Mouse (Mus musculus): ENCODE results near the gene Ston2. TPM values are rescaled to one million over a fixed set of nuclear protein-coding genes. Genes with fewer than 3 reads are reported as not detected.
A peak's percentile ranks its signal among the peaks of the same experiment; 100 is the strongest.

The Ston2 gene
- total and polyA plus RNA-seq, 2 experiments from 2014 or later: 7.7 to 8.8 TPM

DNA sequence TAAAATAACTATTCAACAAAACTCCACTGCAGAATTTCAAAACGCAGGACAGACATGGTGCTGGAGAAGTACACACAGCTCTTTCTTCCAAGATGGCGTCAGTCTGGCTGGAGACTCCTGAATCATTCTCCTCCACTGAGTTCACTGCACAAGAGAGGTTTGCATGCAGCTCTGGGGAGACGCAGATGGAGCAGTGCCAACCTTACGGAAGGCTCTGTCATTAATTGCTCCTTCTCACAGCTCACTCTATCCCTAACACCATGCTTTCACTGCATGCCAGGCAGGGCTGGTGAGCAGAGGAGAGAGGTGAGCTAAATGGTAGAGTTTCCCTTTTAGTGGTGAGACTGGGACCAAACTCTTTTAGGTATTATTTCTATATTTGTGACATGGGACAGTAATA is 80.4 kb downstream of the Ston2 start:
- Histone ChIP-seq H3K4me3 (ENCODE audit: low read depth, low read length) (no peak overlapping the region), H3K27ac (ENCODE audit: low read depth, low read length) (no peak overlapping the region), H3K9ac (no peak overlapping the region), H3K4me2 (ENCODE audit: low read depth) (no peak overlapping the region), H3K27me3 (ENCODE audit: insufficient read depth, low read length) (no peaks in the 10 kb centered on the region), H3K9me3 (ENCODE audit: low read length) (no peaks in the 10 kb centered on the region), H3K36me3 (ENCODE audit: insufficient read depth) (no peaks in the 10 kb centered on the region), H3K4me1 (ENCODE audit: insufficient read depth) (0 out of 2 replicates have a peak, but pooled peaks cover 4% of the 10 kb centered on the region)
- DNase-seq (peak; percentile 25), ATAC-seq (peak; percentile 23; the same call in 1 of the 2 replicates)
- no peak for TF ChIP-seq CTCF (IDR thresholded peaks at IDR 0.05; ENCODE audit: low read depth)
- WGBS: 22% methylated on average over 4 of the region's 4 CpGs

DNA sequence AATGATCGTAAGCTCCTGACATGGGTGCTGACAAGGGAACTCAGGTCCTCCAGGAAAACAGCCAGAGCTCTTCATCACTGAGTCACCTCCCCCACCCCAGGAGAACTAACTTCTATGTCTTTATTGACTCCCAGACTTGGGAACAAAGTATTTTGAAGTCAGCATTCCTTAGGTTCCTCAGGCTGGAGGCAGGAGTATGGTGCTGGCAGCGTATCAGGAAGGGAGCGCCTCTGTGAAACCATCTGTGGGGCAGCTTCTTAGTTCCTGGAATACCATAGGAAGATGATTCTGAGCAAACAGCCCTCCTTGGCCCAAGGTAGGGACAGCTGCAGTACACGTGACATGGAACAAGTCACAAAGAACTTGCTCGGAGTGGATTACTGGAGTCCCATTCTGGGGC is 84.7 kb downstream of the Ston2 start:
- ATAC-seq: no peak

DNA sequence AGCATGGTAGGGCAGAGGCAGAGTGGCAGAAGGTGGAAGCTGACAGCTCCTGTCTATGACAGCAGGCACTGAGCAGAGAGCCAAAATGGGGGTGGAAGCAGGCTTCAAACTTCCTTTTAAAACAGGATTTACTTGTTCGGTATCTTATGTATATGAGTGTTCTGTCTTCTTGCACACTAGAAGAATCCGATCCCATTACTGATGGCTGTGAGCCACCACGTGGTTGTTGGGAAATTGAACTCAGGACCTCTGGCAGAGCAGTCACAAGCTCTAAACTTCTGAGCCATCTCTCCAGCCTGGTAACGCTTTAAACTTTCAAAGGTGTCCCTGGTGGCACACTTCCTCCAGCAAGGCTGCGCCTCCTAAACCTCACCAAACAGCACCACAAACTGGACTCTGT is 85.4 kb downstream of the Ston2 start:
- no peaks in the 10 kb centered on the region for H3K27me3 ChIP-seq (ENCODE audit: insufficient read depth, low read length)
- no peak overlapping the region for H3K9ac ChIP-seq
- DNase-seq: no peak
- H3K4me2 ChIP-seq (ENCODE audit: low read depth): no peak overlapping the region
- ATAC-seq: no peak
- no peak overlapping the region for H3K4me3 ChIP-seq (ENCODE audit: low read depth, low read length)
- TF ChIP-seq CTCF (IDR thresholded peaks at IDR 0.05; ENCODE audit: low read depth): no peak
- H3K27ac ChIP-seq (ENCODE audit: low read depth, low read length): no peak overlapping the region
- no peaks in the 10 kb centered on the region for H3K4me1 ChIP-seq (ENCODE audit: insufficient read depth)
- H3K9me3 ChIP-seq (ENCODE audit: low read length): no peaks in the 10 kb centered on the region
- H3K36me3 ChIP-seq (ENCODE audit: insufficient read depth): no peaks in the 10 kb centered on the region
- 84% methylated on average over 5 of the region's 5 CpGs for WGBS

More for the DNA sequence above, 84.7 kb downstream of the Ston2 start:
- no peak for TF ChIP-seq CTCF (IDR thresholded peaks at IDR 0.05; ENCODE audit: low read depth)
- WGBS: 81% methylated on average over 5 of the region's 5 CpGs
- no peaks in the 10 kb centered on the region for H3K9me3 ChIP-seq (ENCODE audit: low read length)
- no peak overlapping the region for H3K4me2 ChIP-seq (ENCODE audit: low read depth)
- H3K27me3 ChIP-seq (ENCODE audit: insufficient read depth, low read length): no peaks in the 10 kb centered on the region
- H3K9ac ChIP-seq: no peak overlapping the region
- no peak overlapping the region for H3K27ac ChIP-seq (ENCODE audit: low read depth, low read length)
- no peak for DNase-seq
- H3K36me3 ChIP-seq (ENCODE audit: insufficient read depth): no peaks in the 10 kb centered on the region
- no peaks in the 10 kb centered on the region for H3K4me1 ChIP-seq (ENCODE audit: insufficient read depth)
- no peak overlapping the region for H3K4me3 ChIP-seq (ENCODE audit: low read depth, low read length)

GRCm38 (mm10) chr12:91699451-91700141 is 88.6 kb downstream of the Ston2 start:
- Histone ChIP-seq H3K36me3 (ENCODE audit: insufficient read depth) (no peaks in the 10 kb centered on the region), H3K27ac (ENCODE audit: low read depth, low read length) (no peak overlapping the region), H3K4me3 (ENCODE audit: low read depth, low read length) (no peak overlapping the region), H3K9ac (no peak overlapping the region), H3K4me1 (ENCODE audit: insufficient read depth) (no peaks in the 10 kb centered on the region), H3K9me3 (ENCODE audit: low read length) (no peaks in the 10 kb centered on the region), H3K4me2 (ENCODE audit: low read depth) (no peak overlapping the region), H3K27me3 (ENCODE audit: insufficient read depth, low read length) (no peaks in the 10 kb centered on the region)
- 92% methylated on average over 7 of the region's 7 CpGs for WGBS
- DNase-seq (no peak), ATAC-seq (no peak)
- no peak for TF ChIP-seq CTCF (IDR thresholded peaks at IDR 0.05; ENCODE audit: low read depth)

DNA sequence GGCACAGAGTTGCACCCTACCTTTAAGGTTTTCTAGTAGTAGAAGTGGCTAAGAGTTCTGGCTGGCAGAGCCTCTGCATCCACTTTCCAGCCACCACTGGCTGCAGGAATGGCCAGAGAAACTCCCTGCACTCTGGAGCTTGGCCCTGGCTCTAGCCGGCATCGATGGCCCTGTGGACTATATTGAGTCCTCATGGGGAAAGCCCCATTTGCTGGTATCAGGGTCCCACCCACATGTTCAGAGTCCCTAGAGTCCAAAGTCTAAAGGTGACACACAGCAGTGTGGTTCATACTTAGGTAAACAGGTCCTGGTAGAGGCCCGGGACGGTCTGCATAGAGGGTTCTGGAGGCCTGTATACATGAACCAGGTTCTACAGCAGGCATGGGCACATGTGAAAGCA is 92.0 kb downstream of the Ston2 start:
- H3K4me2 ChIP-seq (ENCODE audit: low read depth): no peak overlapping the region
- ATAC-seq (no peak), DNase-seq (no peak)
- no peak overlapping the region for H3K9ac ChIP-seq
- H3K36me3 ChIP-seq (ENCODE audit: insufficient read depth): no peaks in the 10 kb centered on the region
- H3K4me3 ChIP-seq (ENCODE audit: low read depth, low read length): no peak overlapping the region
- H3K4me1 ChIP-seq (ENCODE audit: insufficient read depth): no peaks in the 10 kb centered on the region
- no peaks in the 10 kb centered on the region for H3K27me3 ChIP-seq (ENCODE audit: insufficient read depth, low read length)
- H3K27ac ChIP-seq (ENCODE audit: low read depth, low read length): no peak overlapping the region
- H3K9me3 ChIP-seq (ENCODE audit: low read length): no peaks in the 10 kb centered on the region
- WGBS: 91% methylated on average over 4 of the region's 4 CpGs
- no peak for TF ChIP-seq CTCF (IDR thresholded peaks at IDR 0.05; ENCODE audit: low read depth)

GRCm38 (mm10) chr12:91695761-91696160 is 92.4 kb downstream of the Ston2 start:
- H3K9me3 ChIP-seq (ENCODE audit: low read length): no peaks in the 10 kb centered on the region
- H3K9ac ChIP-seq: no peak overlapping the region
- no peaks in the 10 kb centered on the region for H3K27me3 ChIP-seq (ENCODE audit: insufficient read depth, low read length)
- DNase-seq (no peak), ATAC-seq (no peak)
- H3K27ac ChIP-seq (ENCODE audit: low read depth, low read length): no peak overlapping the region
- H3K4me1 ChIP-seq (ENCODE audit: insufficient read depth): no peaks in the 10 kb centered on the region
- TF ChIP-seq CTCF (IDR thresholded peaks at IDR 0.05; ENCODE audit: low read depth): no peak
- H3K4me2 ChIP-seq (ENCODE audit: low read depth): no peak overlapping the region
- 51% methylated on average over 4 of the region's 4 CpGs for WGBS
- H3K4me3 ChIP-seq (ENCODE audit: low read depth, low read length): no peak overlapping the region
- H3K36me3 ChIP-seq (ENCODE audit: insufficient read depth): no peaks in the 10 kb centered on the region

GRCm38 (mm10) chr12:91694748-91695147 is 93.4 kb downstream of the Ston2 start:
- Histone ChIP-seq H3K4me1 (ENCODE audit: insufficient read depth) (no peaks in the 10 kb centered on the region), H3K4me3 (ENCODE audit: low read depth, low read length) (no peak overlapping the region), H3K27me3 (ENCODE audit: insufficient read depth, low read length) (no peaks in the 10 kb centered on the region), H3K4me2 (ENCODE audit: low read depth) (no peak overlapping the region), H3K36me3 (ENCODE audit: insufficient read depth) (no peaks in the 10 kb centered on the region), H3K9me3 (ENCODE audit: low read length) (no peaks in the 10 kb centered on the region), H3K9ac (no peak overlapping the region), H3K27ac (ENCODE audit: low read depth, low read length) (no peak overlapping the region)
- TF ChIP-seq CTCF (IDR thresholded peaks at IDR 0.05; ENCODE audit: low read depth): no peak
- WGBS: 93% methylated on average over 4 of the region's 4 CpGs
- ATAC-seq (no peak), DNase-seq (no peak)
